Mouse (Mus musculus) cerebellum, adult 11-12 months (tissue): Measurements from ENCODE around the gene Gm13871.
"Not testable (repeated sequence)": the region's sequence is repeated elsewhere in the genome, so short reads cannot be mapped to it uniquely, and the experiment has no call there.

Experiments
- DNase-seq: peaks from one replicate; pipeline ENCODE4 v3.0.0; 2022

Gm13871 gene

GRCm38 (mm10) chr4:73905853-73906252, at the start of gene Gm13871:
Gene Gm13871, minus strand, starts transcription at chr4:73905953.
- not testable (repeated sequence) for DNase-seq

- no peak for DNase-seq
These were observed 44.7 kb upstream of the Gm13871 start, which contains the start of gene 2310002L09Rik for GRCm38 (mm10) chr4:73950375-73950896. Gene 2310002L09Rik, minus strand, starts transcription at chr4:73950846.

DNA sequence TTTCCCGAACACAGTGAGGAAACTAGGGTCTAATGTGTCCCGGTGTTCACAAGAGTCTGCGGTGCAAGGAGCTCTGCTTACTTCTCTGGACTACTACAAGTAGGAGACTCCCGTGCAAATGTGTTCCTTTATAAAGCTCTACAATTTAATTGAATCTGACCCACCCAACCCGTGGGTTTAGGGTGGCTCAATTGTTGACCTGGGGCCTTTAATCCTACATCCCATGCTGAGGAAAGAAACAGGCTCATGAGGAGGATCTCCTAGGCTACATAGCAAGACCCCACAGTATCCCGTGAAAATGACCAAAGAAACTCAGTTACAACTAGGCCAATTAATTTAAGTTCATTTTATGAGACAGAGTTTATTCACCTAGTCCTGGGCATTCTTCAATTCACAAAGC, 14.9 kb upstream of the Gm13871 start, which contains the start of gene Gm11756:
Gene Gm11756, minus strand, starts transcription at position 101 of the 400 bp plus-strand sequence.
- not testable (repeated sequence) for DNase-seq

- DNase-seq = not testable (repeated sequence)
These were observed 14.7 kb downstream of the Gm13871 start, which contains the start of gene Gm11757 for GRCm38 (mm10) chr4:73891012-73891411. Gene Gm11757, minus strand, starts transcription at chr4:73891112.

DNA sequence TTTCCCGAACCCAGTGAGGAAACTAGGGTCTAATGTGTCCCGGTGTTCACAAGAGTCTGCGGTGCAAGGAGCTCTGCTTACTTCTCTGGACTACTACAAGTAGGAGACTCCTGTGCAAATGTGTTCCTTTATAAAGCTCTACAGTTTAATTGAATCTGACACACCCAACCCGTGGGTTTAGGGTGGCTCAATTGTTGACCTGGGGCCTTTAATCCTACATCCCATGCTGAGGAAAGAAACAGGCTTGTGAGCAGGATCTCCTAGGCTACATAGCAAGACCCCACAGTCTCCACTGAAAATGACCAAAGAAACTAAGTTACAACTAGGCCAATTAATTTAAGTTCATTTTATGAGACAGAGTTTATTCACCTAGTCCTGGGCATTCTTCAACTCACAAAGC, 29.6 kb downstream of the Gm13871 start, which contains the start of gene Gm11758:
Gene Gm11758, minus strand, starts transcription at position 101 of the 400 bp plus-strand sequence.
- not testable (repeated sequence) for DNase-seq
